ENCODE assay signal across 8 mouse cellular contexts in the genomic region with DNA sequence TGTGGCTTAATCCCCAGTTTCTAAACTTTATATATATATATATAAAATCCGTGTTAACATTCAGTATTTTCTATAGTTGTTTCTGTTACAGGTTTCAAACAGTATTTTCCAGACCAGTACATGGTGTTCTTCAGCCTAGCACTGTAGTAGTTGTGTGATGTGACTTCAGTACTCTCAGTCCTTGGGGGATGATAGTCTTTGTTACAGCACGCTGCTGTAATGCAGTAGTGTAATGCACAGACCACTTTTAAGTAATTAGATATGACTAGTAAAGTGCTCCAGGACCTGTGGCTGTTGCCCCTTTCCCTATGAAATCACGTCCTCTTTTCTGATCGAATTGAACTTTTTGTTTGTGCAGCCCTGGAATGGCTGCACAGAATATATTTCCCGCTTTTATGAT. TPM values are rescaled to one million over a fixed set of nuclear protein-coding genes. Genes with fewer than 3 reads are reported as not detected.
DNase-seq lines count a peak whose midpoint lies in the region; ATAC-seq and TF ChIP-seq lines count a peak whose summit lies in the region.

No protein-coding gene starts in this region.

- peak overlapping the region; percentile 92 for H3K9ac ChIP-seq in forebrain, embryonic 16.5 days (replicated peaks; ENCODE audit: low read depth, low read length)
- peak overlapping the region; percentile 87 for H3K9ac ChIP-seq in liver, postnatal 0 days (replicated peaks)

- H3K4me2 ChIP-seq in forebrain, embryonic 16.5 days (ENCODE audit: low read length), result peak overlapping the region; percentile 74
- peak overlapping the region; percentile 94 for H3K4me2 ChIP-seq in liver, postnatal 0 days (ENCODE audit: low read depth, low read length)

- intact Hi-C loops in heart, postnatal 14 days (cut with DNase I), result no loop called here

- TF ChIP-seq EP300 in liver, postnatal 0 days (IDR thresholded peaks at IDR 0.05; ENCODE audit: low read depth), result no peak

- H3K27me3 ChIP-seq in heart, embryonic 10.5 days (ENCODE audit: insufficient read depth, poor library complexity, severe bottlenecking), result no peaks in the 10 kb centered on the region
- H3K27me3 ChIP-seq in E14TG2a.4 (ENCODE audit: insufficient read depth, low read length), result no peaks in the 10 kb centered on the region
- no peaks in the 10 kb centered on the region for H3K27me3 ChIP-seq in forebrain, embryonic 16.5 days (replicated peaks; ENCODE audit: control insufficient read depth, insufficient read depth, low read length)
- H3K27me3 ChIP-seq in liver, postnatal 0 days (ENCODE audit: insufficient read depth, low read length), result no peaks in the 10 kb centered on the region

- peaks cover 32% of the 10 kb centered on the region for H3K36me3 ChIP-seq in heart, embryonic 10.5 days
- H3K36me3 ChIP-seq in E14TG2a.4 (ENCODE audit: insufficient read depth, low read length), result peaks cover 34% of the 10 kb centered on the region
- H3K36me3 ChIP-seq in forebrain, embryonic 16.5 days (ENCODE audit: control insufficient read depth, insufficient read depth), result no peaks in the 10 kb centered on the region; the same call in 1 of the 2 replicates
- no peaks in the 10 kb centered on the region; the same call in 1 of the 2 replicates for H3K36me3 ChIP-seq in liver, postnatal 0 days (replicated peaks; ENCODE audit: insufficient read depth, low read length)

- TF ChIP-seq CTCF in E14TG2a.4 (conservative IDR thresholded peaks at IDR 0.05; ENCODE audit: low read length), result no peak
- no peak for TF ChIP-seq CTCF in liver, postnatal 0 days (IDR thresholded peaks at IDR 0.05; ENCODE audit: low read depth)

- H3K4me1 ChIP-seq in heart, embryonic 10.5 days, result peaks cover 8% of the 10 kb centered on the region; the same call in 1 of the 2 replicates
- H3K4me1 ChIP-seq in E14TG2a.4 (replicated peaks; ENCODE audit: low read depth, low read length), result peaks cover 64% of the 10 kb centered on the region
- peaks cover 14% of the 10 kb centered on the region for H3K4me1 ChIP-seq in forebrain, embryonic 16.5 days (replicated peaks; ENCODE audit: control insufficient read depth, insufficient read depth, low read length)
- H3K4me1 ChIP-seq in liver, postnatal 0 days (ENCODE audit: insufficient read depth), result peaks cover 20% of the 10 kb centered on the region

- H3K4me3 ChIP-seq in heart, embryonic 10.5 days, result peak overlapping the region; percentile 97
- H3K4me3 ChIP-seq in E14TG2a.4 (replicated peaks; ENCODE audit: low read length), result peak overlapping the region; percentile 93
- peak overlapping the region; percentile 84 for H3K4me3 ChIP-seq in forebrain, embryonic 16.5 days (replicated peaks; ENCODE audit: low read length)
- H3K4me3 ChIP-seq in liver, postnatal 0 days (ENCODE audit: low read depth, low read length), result peak overlapping the region; percentile 87

- peak overlapping the region; percentile 96 for H3K27ac ChIP-seq in heart, embryonic 10.5 days
- H3K27ac ChIP-seq in forebrain, embryonic 16.5 days (ENCODE audit: low read length), result no peak overlapping the region
- no peak overlapping the region; the same call in 1 of the 2 replicates for H3K27ac ChIP-seq in liver, postnatal 0 days (ENCODE audit: low read depth)

- H3K9me3 ChIP-seq in heart, embryonic 10.5 days, result no peaks in the 10 kb centered on the region
- no peaks in the 10 kb centered on the region for H3K9me3 ChIP-seq in E14TG2a.4 (ENCODE audit: low read length)
- no peaks in the 10 kb centered on the region for H3K9me3 ChIP-seq in forebrain, embryonic 16.5 days (ENCODE audit: control insufficient read depth, low read length)
- no peaks in the 10 kb centered on the region for H3K9me3 ChIP-seq in liver, postnatal 0 days (ENCODE audit: low read length)

- 44% methylated on average over 5 of the region's 5 CpGs for WGBS in heart, embryonic 10.5 days
- 35% methylated on average over 5 of the region's 5 CpGs for WGBS in forebrain, embryonic 16.5 days
- 33% methylated on average over 5 of the region's 5 CpGs for WGBS in liver, postnatal 0 days (ENCODE audit: insufficient replicate concordance)

- no peak for DNase-seq in heart, embryonic 10.5 days (ENCODE audit: low spot score)
- no peak for DNase-seq in heart, postnatal 14 days
- DNase-seq in liver, postnatal 0 days, result no peak
- DNase-seq in urinary bladder, postnatal 4 days (ENCODE audit: low spot score in 2 of 2), result no peak
- no peak for DNase-seq in yolk sac, embryonic 10.5 days (ENCODE audit: low spot score)

- no peak for ATAC-seq in forebrain, embryonic 16.5 days
- no peak for ATAC-seq in liver, postnatal 0 days
- ATAC-seq in erythroid progenitor cell, adult 5-6 weeks (replicated peaks; ENCODE audit: low FRiP score, poor library complexity, severe bottlenecking), result no peak

RNA-seq across cellular contexts. Expression of a gene that starts 7.0 kb away (rescaled TPM):
- polyA plus RNA-seq in heart, embryonic 10.5 days (2016; fragmentation: Nextera tagmentation; extraction: Ambion mirVana), result 150 and 166 TPM in 2 replicates
- total RNA-seq in heart, postnatal 14 days (2021), result 10 to 100 TPM; 41.6 to 48.6 TPM
- 70.0 and 78.4 TPM in 2 replicates for polyA plus RNA-seq in forebrain, embryonic 16.5 days (2015; fragmentation: Nextera tagmentation; extraction: Ambion mirVana)
- 35.4 and 40.0 TPM in 2 replicates for polyA plus RNA-seq in liver, postnatal 0 days (2015; fragmentation: Nextera tagmentation; extraction: Ambion mirVana)
- 40.7 and 64.6 TPM in 2 replicates for total RNA-seq in erythroid progenitor cell, adult 5-6 weeks (2015; ENCODE audit: low replicate concordance)
- 26.6 and 44.0 TPM in 2 replicates for total RNA-seq in erythroid progenitor cell, adult 5-6 weeks (2017; ENCODE audit: low replicate concordance)

RNA-seq across cellular contexts. Expression of a gene that starts 7.5 kb away (rescaled TPM):
- polyA plus RNA-seq in heart, embryonic 10.5 days (2016; fragmentation: Nextera tagmentation; extraction: Ambion mirVana), result 26.1 and 33.5 TPM in 2 replicates
- total RNA-seq in heart, postnatal 14 days (2021), result 1 to 10 TPM; 9.7 TPM
- 43.1 and 51.4 TPM in 2 replicates for polyA plus RNA-seq in forebrain, embryonic 16.5 days (2015; fragmentation: Nextera tagmentation; extraction: Ambion mirVana)
- polyA plus RNA-seq in liver, postnatal 0 days (2015; fragmentation: Nextera tagmentation; extraction: Ambion mirVana), result 5.9 and 7.8 TPM in 2 replicates
- total RNA-seq in erythroid progenitor cell, adult 5-6 weeks (2015; ENCODE audit: low replicate concordance), result 31.4 and 46.5 TPM in 2 replicates
- total RNA-seq in erythroid progenitor cell, adult 5-6 weeks (2017; ENCODE audit: low replicate concordance), result 32.5 and 41.5 TPM in 2 replicates
